Mouse (Mus musculus) lung, postnatal 0 days (tissue): ENCODE data around the gene Prkag2.

Experiments used
- CTCF ChIP-seq: IDR thresholded peaks from 2 replicates; pipeline ENCODE4 v1.5.1; 2016; ENCODE audit warnings: antibody characterized with exemption, mild to moderate bottlenecking
- EP300 ChIP-seq: IDR thresholded peaks from 2 replicates; pipeline ENCODE4 v1.6.1; 2016; ENCODE audit warnings: antibody characterized with exemption, mild to moderate bottlenecking, control low read depth

DNA sequence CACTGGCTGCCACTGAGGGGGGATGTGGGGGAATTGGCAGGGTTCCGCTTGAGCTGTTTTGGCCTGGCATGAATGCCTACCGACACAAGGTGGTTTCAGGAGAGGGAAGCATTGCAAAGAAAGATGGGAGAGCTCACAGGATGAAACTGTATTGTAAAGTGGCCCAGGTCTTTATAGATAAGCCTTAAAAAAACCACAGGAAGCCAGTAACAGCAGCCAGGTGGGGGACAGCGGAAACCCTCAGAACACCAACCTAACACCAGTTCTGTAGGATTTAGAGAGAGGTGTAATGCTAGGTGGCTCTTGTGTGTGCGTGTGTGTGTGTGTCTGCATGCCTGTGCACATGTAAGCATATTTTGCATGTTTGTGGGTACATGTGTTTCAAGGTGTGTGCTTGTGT lies 101.1 kb downstream of the Prkag2 start:
- no peak for TF ChIP-seq CTCF
- TF ChIP-seq EP300: no peak
